Mouse (Mus musculus): Measurements from ENCODE around the gene 1700018B08Rik.
A peak's percentile ranks its signal among the peaks of the same experiment; 100 is the strongest.

Gene 1700018B08Rik

DNA sequence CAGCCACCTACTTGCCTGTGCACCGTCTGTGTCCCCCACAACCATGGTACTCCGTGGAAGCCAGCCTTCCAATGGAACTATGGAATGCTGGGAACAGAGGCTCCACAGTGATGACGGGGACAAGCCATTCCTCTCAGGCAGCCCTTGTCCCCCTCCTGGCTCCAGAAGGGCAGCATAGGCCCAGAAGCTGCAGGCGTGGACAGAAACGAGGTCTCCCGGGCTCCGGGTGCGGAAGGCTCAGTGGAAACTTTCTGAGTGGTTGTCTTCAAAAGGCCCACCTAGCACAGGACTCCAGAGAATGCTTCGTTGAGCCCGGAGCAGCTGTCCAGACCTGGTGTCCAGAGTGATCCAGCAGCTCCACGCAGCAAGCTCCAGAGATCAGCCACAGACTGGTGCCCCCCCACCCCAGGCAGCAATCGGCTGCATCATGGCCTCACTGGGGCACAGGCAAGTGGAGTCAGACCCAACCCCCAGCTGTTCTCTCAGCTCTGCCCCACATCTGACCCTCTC lies at the start of gene 1700018B08Rik:
TSS of gene 1700018B08Rik (minus strand) at position 45 of the 510 bp plus-strand sequence.
- DNase-seq (ENCODE audit: low read depth, low spot score), result no peak

DNA sequence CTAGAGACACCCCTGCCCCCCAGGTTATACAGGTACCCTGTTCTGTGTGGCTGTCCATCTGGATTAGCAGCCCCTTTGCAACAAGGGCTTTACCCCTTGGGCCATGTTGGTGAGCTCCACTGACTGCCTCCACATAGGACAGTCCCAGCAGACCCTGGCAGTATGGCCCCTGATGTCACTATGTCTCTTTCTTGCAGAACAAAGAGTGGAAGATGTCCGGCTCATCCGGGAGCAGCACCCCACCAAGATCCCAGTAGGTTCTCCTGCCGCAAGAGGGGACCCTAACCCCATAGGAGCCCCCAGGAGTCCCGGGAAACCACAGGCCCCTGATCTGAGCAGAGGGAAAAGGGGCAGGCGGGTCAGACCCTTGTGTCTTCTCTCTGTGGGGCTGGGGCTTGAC lies 49.2 kb upstream of the 1700018B08Rik start:
- DNase-seq (ENCODE audit: low read depth, low spot score), result no peak

DNA sequence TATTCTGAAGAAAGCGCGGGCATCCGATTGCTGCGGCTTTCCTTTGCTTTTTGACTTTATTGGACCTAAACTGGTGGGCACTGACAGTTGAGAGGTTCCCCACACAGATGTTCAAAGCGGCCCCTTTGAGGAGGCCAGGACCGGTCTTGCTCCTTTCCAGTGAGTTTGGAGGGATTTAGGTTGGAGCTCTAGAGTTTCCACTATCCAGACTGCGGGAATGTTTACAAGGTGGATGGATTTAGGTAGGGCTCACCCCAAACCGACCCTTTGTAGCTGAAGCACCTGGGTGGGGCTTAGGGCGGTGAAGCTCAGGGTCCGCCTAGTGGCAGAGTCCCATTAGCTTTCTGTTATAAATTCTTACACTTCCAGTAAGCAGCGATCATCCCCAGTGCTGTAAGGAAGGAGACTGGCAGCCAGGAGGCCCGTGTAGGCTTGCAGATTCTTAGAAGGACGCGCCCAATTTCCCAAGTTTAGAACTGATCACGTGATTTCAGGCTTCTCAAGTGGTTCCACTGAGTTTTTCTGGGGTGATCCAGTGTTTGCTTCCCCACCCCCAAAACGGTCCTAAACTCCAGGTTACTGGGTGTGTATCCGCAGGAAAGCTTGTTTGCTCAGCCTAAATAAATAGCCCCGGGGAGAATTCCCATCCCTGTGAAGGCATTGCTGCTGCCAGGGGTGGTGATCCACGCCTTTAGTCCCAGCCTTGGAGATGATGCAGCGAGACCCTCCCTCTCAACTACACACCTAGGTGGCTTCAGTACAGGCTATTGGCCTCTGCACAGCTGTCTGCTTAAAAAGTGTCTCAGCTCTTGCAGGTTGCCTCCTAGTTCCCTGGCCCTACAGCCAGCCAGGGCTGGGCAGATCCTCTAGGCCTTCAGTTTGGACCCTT lies 47.3 kb upstream of the 1700018B08Rik start:
- DNase-seq (ENCODE audit: low read depth, low spot score), result no peak

DNA sequence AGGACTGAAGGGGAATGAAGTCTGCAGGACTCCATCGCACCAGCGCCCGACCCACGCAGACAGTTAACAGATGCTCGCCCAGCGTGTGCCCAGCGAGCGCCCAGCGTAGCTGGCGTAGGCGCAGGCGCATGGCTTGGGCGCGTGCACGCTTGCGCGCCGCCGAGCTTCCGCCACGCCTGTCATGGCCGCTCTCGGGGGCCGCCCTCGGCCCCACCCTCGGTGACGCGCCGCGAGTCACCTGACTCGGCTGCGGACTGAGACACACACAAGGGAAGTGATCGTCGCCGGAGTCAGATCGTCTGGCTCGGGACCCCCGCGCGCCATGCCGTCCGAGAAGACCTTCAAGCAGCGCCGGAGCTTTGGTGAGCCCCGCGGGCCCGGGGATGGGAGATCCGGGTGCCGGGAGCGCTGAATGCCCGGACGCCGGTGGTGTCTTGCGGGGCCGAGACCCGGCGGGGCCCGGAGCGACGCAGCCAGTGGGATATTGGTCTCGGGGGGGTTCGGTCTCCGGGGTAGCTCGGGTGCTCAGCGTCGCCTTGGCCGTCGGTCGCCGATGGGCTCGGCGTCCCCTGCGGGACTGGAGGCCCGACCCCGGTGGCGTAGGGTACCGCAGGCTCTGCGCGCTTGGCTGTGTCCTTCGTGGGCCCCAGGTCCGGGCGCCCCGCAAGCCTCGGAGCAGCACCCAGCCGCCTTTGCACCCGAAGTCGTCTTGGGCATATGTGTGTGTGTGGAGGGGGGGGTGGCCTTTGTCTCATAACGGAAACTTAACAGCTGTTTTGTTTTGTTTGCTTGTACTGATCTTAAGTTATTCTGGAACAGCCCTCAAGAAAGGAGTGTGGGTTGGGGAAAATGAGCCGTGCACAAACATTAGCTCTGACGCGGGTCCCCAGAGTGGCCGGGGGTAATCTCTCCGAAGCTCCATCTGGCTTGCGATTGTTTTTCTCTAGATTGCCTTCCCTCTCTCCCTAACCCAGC lies 46.4 kb upstream of the 1700018B08Rik start, which contains the start of gene Map1lc3b:
TSS of gene Map1lc3b (plus strand) at position 159 of the 975 bp plus-strand sequence.
- peak; percentile 88 for DNase-seq (ENCODE audit: low read depth, low spot score)

DNA sequence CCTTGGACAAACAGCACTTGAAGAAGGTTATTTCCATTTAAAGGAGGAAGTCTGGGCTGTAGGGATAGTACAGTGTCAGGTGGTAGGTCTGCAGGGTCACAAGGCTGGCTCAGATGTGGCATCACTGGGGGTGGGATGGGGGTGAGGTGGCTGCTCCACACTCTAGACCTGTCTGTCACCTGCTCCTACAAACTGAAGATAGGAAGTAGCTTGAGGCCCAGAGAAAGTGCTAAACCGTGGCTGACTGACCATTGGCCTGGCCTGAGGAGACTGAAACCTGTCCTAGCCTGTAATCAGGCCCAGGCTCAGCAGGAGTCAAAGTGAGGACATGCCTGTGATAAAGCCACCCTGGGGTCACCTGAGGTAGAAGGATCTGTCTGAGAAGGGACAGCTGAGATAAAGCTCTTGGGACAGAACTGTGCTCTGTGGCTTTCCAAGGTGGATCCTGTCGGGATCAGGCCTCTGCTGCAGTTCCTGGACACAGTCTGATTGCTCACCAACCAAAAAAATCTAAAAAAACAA lies 45.1 kb upstream of the 1700018B08Rik start:
- no peak for DNase-seq (ENCODE audit: low read depth, low spot score)

DNA sequence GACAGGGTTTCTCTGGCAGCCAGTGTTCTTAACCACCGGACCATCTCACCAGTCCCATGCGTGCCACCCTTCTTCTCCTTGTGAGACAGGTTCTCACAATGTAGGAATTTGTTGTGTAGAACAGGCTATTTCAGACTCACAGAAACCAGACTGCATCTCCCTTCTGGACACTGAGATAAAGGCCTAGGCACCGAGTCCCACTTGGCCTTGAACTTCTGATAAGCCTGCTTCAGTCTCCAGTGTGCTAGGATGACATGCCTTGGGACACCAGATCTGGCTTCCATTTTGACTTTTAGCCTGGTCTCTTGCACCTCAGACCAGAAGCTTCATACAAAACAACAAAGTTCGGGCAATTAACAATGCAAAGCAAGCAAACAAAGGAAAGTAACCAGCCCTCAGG lies 44.6 kb upstream of the 1700018B08Rik start:
- DNase-seq (ENCODE audit: low read depth, low spot score), result no peak

DNA sequence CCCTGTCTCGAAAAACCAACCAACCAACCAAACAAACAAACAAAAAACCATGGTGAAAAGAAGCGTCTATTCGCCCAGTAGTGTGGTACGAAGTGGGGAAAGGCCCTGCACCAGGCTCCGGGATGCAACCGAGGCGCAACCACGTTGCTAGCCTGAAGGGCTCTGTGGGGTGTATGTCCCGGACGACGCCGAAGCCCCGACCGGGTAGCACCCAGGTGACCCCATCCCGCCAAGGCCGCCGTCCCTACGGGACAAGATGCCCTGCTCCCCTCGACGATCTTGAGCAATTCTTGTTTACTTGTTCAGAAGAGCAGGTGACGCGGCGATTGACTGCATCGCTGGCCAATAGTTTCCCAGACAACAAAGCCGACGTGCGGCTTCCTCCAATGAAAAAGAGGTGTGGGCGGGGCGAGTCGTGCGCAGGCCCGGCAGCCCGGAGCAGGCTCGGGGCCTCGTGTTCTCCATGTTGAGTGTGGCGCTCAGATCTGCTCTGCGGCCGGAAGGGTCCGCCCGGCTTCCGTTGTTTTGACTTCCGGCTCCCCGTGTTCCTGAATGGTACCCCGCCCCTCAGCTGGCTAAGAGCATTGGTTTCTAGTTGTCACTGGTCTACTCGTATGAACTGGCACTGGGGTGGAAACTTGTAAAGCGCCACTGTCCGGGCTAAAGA lies 41.2 kb upstream of the 1700018B08Rik start:
- peak; percentile 96 for DNase-seq (ENCODE audit: low read depth, low spot score)

DNA sequence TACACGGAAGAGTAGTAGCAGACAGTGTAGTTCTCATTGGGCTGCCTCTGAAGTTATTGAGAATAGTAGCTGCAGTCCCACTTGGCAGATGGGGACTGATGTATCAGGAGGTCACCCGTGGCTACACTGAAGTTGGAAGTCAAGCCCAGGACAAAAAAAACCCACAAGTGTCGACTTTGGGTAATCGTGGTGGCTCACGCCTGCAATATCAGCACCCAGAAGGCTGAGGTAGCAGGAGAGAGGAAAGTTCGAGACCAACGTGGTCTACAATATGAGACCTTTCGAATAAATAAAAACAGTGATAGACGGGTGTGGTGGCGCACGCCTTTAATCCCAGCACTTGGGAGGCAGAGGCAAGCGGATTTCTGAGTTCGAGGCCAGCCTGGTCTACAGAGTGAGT lies 40.6 kb upstream of the 1700018B08Rik start:
- DNase-seq (ENCODE audit: low read depth, low spot score), result no peak

DNA sequence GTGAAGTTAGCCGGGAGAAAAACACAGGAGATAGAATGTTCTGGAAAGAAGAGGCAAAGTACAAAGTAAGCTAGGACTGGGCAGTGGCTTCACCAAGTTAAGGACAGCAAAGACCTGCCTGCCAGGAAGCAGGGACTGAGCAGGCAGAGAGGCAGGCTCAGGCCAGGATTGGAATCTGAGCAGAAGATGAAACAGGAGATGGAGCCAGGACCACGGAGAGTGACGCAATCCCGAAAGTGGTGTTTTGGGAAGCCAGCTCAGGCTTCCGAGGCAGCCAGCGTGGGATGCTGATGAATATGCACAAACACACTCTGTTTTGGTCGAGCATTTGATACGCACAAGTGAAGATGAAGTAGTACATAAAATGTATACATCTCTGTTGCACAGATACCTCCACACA lies 39.5 kb upstream of the 1700018B08Rik start:
- DNase-seq (ENCODE audit: low read depth, low spot score), result no peak

DNA sequence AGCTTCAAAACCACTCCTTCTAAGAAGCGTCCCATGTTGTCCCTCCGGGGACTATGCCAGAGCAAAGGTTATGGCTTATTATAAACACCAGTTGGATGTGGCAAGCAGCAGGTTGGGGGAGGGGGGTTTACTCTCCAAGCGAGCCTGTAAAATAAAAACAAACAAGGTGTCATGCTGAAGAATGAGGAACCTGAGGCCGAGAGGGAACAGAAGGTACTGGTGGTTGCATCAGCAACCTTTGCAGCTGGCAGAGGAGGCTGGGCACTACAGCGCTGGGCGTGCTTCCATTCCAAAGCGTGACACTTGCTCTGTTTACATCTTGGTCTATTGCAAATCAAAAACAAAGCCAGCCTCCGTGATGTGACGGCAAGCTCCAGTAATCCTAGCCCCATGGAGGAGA lies 36.3 kb upstream of the 1700018B08Rik start:
- DNase-seq (ENCODE audit: low read depth, low spot score), result no peak

DNA sequence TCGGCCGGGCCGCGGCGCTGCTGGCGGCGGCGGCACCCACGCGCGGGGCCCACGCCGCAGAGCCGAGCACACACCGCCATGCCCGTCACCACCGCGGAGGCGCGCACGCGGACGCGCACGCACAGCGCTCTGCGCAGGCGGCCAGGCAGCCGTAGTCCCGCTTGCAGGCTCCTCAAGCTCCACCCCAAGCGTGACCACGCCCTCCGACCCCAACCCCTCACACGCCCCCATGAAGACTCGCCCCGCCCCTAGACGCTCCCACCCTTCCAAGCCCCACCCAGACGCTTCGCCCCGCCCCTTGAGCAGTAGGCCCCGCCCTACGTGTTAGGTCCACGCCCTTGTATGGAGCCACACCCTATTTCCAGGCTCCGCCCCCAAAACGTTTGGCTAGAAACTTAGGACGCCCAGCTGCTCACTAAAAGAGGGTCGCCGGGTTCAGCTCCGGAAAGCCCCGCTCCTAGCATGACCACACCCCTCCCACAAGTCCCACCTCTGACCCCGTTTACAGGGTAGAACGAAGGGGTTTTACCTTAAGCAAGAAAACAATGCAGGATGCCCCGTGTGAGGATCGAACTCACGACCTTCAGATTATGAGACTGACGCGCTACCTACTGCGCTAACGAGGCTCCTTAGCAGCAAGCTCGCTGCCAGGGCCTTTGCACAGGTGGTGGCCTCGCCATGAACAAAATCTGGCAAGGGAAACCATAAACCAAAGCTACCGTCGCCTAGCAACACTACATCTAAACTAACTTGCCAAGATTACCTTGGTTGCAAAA lies 34.7 kb upstream of the 1700018B08Rik start, which contains the start of gene Fbxo31:
TSS of gene Fbxo31 (minus strand) at position 131 of the 776 bp plus-strand sequence.
- DNase-seq (ENCODE audit: low read depth, low spot score), result peak; percentile 79

DNA sequence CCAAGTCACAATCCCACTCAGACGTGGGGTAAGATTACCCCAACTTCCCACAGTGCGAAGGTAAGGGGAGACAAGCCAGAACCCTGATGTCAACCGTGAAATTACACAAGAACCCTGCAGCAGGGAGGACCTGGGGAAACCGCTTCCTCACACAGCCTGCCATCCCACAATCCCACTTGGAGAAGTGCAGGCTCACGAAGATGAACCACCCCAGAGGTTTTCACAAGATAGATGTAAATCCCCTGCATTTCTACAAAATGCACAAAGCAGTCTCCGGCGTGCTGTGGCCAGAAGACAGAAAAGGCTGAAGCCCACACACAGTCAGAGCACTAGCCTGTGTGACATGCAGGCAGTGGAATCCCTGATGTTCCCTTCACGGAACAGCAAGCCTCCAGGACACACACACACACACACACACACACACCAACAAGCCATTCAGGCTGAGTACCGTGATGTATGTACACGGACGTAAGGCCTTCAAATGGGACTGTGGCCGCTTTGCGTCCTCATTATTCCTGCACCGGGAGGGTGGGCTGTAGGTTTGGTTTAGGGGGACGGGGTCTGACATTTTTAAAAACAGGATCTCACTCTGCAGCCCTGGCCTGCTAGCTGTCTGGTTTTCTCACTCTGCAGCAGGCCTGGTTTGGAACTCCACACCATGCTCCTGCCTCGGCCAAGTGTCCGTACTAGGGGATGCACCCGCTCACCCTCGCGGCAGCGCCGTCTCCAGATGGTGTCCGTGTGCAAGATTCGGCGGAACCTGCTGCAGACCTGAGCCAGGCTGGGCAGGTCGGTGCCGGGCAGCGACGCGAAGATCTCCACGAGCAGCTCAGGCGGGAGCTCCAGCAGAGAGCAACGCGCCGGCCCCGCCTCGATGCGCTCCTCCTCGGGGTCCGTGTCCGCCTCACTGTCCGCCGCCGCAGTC lies 33.9 kb upstream of the 1700018B08Rik start:
- DNase-seq (ENCODE audit: low read depth, low spot score), result no peak

DNA sequence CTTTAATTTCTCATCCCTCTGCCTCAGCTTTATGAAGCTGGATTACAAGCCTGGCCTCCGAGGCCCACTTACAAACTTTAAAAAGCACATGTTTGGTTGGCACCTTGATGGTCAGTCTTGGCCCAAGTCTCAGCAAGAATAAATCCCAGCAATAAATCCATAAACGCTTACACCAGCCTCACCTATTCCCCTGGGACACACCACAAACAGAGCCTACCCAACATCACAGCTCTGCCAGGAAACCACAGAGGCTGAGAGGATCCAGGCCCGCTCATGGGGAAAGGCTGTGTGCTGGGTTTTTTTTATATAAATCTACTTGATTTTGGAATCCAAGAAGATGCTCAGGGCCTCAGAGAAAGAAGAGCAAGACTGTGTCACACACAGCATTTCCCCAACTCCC lies 31.5 kb upstream of the 1700018B08Rik start:
- DNase-seq (ENCODE audit: low read depth, low spot score), result no peak

DNA sequence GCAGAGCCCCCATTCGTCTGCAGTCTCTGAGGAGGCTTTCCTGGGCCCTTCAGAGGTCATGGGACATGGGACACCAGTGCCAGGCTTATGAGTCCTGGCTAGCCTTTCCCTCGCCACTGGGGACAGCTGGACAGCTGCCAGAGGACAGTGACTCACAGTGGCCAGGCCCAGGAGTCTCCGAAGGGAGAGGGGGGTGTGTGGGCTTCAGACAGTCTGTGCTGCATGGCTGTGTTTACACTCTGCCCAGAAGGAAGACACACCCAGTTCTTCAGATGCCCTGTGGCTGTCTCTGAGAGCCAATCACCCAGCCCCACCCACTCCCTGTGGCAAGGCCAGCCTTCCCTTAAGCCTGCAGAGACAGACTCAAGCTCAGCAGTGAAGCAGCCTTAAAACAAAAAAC lies 29.2 kb upstream of the 1700018B08Rik start:
- DNase-seq (ENCODE audit: low read depth, low spot score), result no peak

DNA sequence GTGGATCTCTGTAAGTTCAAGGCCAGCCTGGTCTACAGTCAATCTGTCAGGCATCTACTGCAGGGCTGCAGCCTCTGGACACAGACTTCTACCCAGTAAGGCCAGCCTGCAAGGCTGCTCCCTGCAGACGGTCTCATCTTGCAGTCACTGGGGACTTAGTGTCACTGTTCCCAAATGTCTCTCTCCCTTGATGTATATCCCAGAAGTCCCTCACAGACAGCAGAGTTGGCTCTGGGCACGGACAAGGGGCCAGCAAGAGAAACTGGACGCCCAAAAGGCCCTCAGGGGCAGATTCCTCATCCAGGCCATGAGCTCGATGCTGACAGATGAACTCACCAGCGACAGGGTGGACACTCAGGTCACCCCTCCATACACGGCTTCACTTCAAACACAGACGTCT lies 28.0 kb upstream of the 1700018B08Rik start:
- DNase-seq (ENCODE audit: low read depth, low spot score), result no peak

DNA sequence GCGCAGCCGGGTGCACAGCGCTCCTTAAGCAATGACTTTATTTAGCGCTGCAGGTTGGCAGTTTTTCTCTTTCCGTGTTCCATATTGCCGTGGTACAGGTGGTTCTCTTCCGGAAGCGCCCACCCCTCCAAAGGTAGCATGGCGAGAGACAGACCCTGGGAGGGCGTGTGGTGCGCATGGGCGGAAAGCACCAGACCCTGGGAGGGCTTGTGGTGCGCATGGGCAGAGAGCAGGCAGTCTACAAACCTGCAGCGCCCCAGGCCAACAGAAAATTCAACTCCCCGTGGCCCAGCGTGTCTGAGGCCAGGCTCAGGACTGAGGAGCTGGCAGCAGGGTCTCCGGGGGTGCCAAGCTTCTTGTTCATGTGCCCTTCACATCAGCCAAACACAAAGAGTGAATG lies 26.7 kb upstream of the 1700018B08Rik start:
- DNase-seq (ENCODE audit: low read depth, low spot score), result no peak

DNA sequence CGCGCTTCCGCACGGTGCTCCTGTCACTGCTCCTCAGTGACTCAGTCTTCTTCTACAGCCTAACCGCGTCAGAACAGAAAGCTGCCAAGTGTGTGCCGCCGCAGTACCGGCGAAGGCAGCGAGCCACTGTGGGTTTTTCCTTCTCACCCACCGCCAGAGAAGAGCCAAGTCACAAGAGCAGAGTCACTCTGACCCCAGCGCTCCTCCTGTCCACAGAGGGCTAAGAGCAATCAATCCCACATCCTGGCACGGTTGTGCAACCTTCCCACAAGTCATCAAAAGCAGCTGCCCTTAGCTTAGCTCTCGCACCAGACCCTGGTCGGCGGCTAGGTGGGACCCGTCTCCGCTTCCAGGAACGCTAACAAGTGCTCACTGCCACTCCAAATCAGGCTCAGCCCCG lies 26.2 kb upstream of the 1700018B08Rik start:
- DNase-seq (ENCODE audit: low read depth, low spot score), result no peak

DNA sequence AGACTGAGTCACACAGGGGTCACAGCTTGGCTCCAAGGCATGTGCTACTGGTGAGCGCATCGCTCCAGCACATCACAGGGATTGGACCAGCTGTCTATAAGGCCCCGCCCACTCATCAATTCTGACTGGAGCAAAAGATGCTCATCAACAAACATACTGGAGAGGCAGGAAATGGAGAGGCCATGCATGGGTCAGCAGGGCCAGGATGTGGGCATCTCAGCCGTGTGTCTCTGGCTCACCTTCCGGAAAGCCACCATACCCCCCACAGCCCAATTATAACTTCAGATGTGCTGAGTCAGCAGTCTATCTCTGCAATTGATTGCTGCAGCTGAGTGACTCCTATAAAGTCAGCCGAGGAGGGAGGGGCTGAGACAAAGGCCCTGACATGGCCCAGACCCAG lies 24.2 kb upstream of the 1700018B08Rik start:
- no peak for DNase-seq (ENCODE audit: low read depth, low spot score)

DNA sequence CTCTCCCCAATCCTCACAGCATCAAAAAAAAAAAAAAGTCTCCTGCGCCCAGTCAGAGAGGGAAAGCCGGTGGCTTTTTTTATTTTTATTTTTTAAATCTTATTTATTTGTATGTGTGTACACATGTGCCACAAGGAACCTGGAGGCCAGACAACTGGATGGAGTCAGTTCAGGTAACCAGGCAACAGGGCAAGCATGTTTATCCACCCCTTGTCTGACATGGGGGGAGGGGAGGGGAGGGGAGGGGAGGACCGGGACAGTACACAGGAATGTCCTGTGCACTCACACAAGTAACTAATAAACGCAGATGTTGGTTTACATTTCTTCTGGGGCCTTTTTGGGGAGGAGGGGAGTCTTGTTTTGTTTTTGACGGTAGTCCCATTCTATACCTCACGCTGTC lies 19.6 kb upstream of the 1700018B08Rik start:
- DNase-seq (ENCODE audit: low read depth, low spot score), result no peak
